Mouse (Mus musculus): ENCODE measurements at regions not wholly inside any gene's neighbourhood (a gene's known extent, or its start where the extent isn't known, plus 50 kb on each side); places are given as distances from the start of the nearest gene placed in this dataset.
"Not testable (repeated sequence)": the region's sequence is repeated elsewhere in the genome, so short reads cannot be mapped to it uniquely, and the experiment has no call there.

DNA sequence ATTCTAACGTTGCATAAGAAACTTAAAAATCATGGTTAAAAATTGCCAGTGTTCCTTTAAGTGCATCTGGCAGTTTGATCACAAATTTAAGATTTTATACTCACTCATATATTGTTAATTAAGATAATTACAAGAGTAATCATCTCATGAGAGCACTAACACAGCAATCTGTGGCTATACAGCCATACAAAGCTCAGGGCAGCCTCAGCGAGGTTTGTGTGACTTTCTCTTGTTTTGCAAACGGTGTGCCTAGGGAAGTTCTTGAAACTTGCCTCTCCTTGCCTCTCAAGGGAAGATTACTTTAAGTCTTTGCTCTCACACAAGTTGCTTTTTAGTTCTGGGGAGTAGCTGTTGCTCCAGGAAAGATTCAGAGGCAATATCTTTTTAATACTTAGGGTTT lies 58.1 kb upstream of the Slc1a4 start:
- DNase-seq (ENCODE audit: low read depth), result no peak

DNA sequence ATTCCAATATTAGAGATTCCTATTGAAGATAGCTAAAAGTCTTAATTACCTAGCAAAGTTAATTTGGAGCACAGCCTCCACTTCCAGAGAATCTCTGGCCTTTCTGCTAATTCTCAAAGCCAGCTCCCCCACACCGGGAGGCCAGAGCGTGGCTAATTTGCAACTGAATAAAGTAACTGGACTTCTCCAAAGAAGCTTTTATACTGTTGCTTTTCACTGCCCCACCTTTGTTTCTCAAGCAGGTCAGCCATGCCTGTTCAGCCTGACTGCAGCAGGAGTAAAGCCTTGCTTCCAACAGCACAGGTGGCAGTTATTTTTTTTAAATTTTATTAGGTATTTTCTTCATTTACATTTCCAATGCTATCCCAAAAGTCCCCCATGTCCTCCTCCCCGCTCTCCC lies 60.8 kb upstream of the Slc1a4 start:
- DNase-seq (ENCODE audit: low read depth), result not testable (repeated sequence)

DNA sequence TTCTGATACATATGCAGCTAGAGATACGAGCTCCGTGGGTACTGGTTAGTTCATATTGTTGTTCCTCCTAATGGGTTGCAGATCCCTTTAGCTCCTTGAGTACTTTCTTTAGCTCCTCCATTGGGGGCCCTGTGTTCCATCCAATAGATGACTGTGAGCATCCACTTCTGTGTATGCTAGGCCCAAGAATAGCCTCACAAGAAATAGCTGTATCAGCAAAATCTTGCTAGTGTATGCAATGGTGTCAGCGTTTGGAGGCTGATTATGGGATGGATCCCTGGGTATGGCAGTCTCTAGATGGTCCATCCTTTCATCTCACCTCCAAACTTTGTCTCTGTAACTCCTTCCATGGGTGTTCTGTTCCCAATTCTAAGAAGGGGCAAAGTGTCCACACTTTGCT lies 61.3 kb upstream of the Slc1a4 start:
- DNase-seq (ENCODE audit: low read depth), result not testable (repeated sequence)

DNA sequence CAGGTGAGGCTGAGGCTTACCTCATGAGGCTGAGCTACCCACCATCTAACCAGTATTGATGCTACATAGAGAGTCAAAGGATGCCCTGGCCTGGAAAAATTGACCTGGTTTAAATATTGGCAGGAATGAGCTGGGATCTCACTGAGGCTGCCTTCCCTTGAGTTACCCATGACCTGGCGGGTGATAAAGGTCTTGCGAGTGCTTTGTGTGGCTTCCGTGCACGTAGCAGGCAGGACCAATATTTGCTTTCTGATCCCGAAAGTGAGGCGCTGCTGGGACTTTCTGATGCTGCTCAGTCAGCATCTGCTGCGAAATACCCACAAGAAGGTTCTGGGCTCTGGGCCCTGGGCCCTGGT lies 63.3 kb upstream of the Slc1a4 start:
- no peak for DNase-seq (ENCODE audit: low read depth)

DNA sequence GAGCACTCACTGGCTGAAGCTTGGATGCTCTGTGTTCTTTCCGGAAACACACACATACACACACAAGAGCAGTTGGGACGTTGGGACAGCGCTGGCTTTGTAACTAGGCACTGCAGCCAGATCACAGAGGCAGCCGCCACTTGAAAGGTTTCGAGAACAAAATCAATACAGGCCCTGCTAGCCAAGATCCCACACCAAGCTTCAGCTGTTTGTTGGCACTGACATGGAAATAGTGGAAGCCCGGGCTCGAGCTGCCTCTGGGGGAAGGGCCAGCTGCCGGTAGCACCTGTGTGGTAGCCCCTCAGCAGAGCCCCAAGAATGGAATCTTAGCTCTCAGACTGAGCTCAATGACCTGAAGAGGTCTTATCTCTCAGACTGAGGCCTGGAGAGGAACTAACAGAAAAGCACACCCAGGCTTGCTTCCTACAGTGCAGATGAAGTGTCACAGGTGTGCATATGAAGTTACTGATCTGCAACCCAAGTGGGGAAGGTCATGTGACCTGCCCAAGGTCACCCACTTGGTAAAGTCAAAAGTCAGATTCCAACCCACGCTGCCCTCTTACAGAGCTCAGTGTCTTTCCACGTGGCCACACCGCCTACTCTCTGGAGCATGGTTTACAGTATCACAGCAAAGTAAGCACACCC lies 63.8 kb upstream of the Slc1a4 start:
- DNase-seq (ENCODE audit: low read depth), result no peak

DNA sequence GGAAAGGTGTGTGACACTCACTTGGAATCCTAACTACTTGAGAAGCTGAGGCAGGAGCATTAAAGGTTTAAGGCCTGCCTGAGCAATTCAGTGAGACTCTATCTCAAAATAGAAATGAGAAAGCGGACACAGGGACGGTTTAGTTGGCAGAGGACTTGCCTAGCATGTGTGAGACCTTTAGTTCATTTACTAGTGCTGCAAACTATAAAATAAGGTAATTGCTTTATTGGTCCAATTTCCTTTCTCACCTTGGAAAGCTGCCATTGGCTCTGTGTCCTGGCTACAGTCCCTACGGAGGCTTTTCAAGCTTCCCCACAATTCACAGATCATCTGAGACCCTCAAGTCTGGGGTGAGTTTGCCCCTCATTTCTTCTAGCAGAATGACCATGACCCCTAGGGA lies 64.4 kb upstream of the Slc1a4 start:
- DNase-seq (ENCODE audit: low read depth), result no peak

DNA sequence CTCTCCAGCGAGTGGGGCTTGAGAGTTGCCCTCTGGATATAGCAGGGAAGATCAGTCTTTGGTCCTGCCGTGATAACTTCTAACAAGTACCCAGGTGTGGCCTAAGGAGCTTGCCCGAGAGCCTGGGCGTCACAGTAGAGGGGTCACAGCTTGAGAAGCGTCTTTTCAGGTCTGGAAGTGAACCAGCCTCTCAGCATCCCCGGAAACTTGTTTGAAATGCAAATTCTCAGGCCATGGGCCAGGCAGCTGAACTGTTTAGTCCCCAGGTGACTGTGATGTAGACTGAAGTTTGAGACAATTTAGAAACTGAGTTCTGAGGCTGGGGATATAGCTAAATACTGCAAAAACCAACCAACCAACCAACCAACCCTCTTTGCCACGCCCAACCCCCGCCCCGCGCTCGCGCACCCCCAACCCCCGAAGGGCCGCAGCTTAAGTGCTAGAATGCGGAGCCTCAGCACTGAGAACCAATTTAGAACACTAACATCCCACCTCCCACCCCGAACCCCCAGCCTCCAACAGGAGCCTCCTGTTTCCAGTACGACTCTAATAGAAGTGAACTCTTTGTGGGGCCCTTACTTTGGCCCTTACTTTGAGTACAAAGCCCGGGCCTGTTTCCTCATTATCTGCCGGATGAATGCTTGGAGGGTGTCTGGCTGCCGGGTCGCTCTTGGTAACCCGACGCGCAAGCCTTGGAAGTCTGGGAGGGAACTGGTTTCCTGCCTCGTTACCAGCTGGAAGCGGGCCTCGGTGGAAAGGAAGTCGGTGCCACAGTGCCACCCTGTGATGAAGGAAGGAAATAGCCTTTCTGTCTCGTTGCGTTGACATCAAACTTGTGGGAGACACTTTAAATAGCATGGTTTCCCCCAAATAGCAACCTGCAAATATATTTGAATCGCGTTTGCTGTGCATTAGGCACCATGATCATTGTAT lies 68.1 kb upstream of the Slc1a4 start:
- DNase-seq (ENCODE audit: low read depth), result peak; percentile 55

DNA sequence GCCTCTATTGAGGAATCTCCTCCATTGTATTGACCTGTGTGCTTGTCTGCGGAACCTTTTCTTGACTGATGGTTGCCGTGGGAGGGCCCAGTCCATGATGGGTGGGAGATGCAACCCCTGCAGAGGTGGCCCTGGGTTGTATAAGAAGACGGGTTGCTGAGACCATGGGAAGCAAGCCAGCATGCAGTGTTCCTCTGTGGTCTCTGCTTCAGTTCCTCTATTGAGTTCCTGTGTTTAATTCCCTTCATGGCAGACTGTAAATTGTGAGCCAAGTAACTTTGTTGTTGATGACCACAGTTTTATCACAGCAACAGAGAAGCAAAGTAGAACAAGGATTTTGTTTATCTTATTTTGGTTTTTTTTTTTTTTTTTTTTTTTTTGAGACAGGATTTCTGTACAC lies 70.9 kb upstream of the Slc1a4 start:
- DNase-seq (ENCODE audit: low read depth), result no peak

DNA sequence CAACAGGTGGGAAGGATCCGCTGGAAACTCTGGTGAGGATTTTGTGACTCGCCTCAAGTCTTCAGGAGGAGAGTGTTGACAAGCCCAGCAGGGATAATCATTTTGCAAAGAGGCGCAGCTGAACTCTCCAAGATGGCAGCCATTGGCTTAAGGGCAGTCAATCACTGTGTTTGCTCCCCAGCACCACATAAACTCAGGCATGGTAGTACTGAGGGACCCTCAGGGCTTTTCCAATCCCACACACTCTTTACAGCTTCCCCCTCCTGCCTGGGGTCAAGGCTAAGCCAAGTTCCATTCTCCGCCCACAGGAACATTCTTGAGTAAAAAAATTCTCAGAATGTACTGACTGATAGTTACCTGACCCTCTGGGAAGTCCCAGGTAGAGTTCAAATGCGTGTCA lies 72.0 kb upstream of the Slc1a4 start:
- DNase-seq (ENCODE audit: low read depth), result no peak

DNA sequence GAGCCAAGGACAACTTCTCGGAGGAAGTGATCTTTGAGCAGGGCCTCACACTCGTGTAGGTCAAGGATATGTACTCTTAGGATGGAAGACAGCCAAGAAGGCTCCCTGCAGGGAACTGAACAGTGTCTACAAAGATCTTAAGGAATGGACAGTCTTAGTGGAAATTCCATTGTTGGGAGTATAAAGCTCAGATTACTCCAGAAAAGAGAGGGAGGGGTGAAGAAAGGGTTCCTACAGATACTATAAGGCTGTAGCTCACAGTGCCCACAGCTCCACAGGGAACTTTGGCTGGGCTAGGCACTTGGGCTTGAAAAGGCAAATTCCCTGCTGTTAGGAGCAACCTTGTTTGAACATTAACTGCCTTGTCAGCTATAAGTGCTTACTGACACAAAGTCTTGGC lies 85.6 kb upstream of the Slc1a4 start:
- DNase-seq (ENCODE audit: low read depth), result no peak

DNA sequence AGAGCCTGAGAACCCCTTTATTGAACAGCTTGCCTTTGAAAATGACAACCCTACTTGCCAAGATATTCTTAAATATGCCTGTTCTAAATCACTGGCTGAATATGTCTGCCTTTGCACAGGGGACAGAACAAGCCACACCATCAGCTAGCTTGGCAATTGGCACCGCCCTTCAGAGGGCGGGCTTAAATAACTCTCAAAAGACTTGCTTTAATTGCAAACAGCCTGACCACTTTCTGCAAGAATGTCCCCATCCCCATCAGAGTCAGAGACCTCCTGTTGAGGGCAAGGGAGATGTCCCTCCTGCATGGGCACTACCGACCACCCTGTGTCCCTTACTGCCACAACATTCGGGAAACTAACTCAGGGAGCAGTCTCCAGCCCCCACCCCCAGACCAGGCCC lies 88.4 kb upstream of the Slc1a4 start:
- DNase-seq (ENCODE audit: low read depth), result no peak

DNA sequence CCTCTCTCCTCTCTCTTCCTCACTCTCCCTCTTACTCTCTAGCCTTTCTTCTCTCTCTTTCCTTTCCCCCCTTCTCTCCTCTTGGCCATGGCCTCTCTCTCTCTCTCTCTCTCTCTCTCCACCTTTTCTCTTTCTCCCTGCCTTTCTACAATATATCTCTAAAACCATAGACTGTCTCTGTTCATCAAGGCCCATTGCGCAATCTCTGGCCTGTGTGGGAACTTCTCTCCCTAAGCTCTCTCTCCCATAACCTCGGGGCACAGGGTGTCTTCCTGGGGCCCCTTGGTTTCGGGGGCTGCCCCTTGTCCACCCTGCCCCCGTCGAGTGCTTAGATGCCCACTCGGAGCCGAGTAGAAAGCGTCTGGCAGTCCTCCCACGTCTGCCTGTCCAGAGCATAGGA lies 103.5 kb upstream of the Slc1a4 start:
- no peak for DNase-seq (ENCODE audit: low read depth)

DNA sequence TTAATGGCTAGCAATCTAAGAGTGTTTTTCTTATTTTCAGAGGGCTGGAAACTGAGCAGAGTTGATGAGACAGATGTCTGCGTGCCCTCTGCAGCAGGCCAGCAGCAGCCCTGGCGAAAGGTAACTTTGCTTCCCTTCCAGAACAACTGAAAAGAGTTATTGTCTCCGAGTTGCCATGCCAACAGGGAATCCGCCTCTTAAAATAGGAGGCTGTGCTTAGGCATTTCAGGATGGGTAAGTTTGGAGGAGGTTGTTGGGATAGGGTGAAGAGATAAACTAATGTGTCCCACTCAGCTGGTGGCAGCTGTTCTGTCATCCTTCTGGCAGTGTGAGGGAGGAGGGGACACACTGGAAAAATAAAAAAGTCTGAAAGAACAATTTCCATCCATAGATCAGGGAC lies 100.6 kb upstream of the Sertad2 start:
- no peak for DNase-seq (ENCODE audit: low read depth)

DNA sequence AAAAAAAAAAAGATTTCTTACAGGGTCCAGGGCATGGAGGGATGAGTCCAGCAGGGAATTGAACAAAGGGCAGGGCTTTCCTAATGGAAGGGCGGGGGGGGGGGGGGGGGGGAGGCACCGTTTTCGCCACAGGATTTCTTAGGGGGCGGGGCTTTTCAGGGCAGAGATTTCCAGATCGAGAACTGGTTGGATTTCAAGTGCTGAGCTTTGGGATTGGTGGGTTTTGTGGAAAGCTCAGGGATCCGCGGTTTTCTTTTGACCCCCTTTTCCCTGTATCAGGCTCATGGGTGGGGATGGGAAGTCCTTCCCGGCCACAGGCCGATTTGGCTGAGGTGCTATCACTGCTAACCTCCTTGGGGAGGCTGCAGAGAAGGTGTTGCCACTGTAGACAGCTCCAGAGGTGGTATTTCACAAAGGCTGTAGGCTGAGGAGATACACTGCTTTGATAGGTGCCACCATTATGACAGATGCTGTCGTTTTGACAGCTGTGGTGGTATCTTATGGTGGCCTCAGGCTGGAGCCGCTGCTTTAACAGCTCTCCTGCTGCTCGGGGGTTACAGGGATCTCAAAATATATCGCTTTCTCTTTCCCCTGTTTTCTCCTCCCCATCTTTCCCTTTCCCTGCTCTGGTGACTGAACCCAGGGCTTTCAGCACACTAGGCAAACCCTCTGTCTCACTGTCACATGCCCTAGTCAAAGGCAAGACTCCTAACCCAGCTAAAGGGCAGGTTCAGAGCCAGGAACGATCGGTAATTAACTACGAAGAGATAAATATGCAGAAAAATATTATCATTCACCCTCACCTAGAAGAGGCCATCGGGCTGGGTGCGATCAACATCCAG lies 97.8 kb upstream of the Sertad2 start:
- DNase-seq (ENCODE audit: low read depth), result no peak

DNA sequence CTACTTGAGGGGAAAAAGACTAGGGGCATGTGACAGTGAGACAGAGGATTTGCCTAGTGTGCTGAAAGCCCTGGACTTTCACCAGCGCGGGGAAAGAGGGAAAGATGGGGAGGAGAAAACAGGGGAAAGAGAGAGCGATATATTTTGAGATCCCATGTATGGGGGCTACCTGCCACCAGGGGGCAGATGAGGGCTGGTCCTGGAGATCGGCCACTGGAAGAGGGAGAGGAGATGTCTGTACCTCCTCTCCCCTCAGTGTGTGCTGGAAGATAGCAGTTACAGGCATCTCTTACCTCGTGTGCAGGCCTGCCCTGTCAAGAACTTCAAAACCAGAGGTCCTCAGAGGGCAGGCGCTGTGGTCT lies 97.2 kb upstream of the Sertad2 start:
- DNase-seq (ENCODE audit: low read depth), result peak; percentile 79

DNA sequence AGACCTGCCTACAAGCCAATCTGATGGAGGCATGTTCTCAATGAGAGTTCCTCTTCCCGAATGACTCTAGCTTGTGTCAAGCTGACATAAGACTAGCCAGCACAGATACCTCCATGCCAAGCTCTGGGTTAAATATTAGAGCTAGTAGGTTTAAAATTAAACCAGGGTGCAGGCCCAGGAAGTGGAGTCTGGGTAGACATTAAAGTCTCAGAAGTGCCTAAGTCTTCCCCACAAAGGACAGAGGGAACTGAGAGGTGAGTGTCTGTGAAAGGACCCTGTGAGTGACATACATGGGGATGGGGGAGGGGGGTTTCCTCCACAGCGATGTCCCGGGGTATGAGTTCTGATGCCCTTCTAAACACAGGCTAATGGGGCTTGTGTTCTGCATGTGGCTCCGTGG lies 90.2 kb upstream of the Sertad2 start:
- DNase-seq (ENCODE audit: low read depth), result no peak

DNA sequence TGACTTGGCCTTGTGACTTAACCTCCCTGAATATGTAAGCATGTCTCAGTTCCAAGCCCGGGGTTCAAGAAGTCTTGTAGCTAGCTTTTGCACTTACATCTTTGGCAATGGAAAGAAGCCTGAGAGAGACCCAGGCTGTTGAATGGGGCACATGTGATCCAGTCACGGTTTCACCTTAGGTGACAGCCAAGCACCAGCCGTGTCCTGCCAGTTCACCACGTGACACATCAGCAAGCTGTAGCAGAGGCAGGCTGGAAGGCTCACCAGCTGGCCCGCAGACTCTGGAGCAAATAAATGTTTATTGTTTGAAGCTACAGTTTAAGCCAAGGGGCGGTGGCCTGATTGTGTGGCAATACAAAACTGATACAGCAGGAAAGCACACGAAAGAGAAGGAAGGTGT lies 89.3 kb upstream of the Sertad2 start:
- no peak for DNase-seq (ENCODE audit: low read depth)

DNA sequence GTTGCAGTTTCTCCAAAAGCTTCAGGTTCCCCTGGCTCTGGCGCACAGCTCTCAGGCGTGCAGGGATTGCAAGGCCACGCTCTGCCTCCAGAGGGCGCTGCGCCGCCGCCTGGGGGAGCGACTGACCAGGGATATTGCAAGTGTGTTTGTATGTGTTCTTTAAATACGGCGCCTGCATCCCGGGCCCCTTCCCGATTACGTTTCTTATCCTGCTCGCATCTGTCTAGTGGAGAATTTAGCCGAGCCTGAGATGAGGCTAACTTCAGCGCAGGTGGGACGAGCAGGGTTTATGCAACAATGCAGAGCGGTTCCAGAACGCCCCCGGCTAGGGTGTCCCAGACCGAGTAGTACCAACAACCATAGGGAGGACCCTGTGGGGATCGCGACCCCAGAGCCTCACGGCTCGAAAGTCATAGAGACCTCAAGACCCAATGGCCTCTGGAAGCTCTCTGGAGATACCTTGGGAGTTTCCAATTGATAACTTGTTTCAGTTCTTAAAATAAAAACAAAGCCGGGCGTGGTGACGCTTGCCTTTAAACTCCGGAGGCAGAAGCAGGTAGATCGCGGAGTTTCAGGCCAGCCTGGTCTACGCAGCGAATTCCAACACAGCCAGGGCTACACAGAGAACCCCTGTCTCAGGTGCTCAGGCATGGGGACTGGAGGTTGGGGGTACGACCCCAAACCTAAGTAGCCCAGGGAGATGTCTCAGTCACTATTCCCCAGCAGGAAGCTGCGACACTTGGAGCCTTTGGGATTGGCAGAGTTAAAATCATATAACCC lies 87.8 kb upstream of the Sertad2 start:
- peak; percentile 88 for DNase-seq (ENCODE audit: low read depth)

DNA sequence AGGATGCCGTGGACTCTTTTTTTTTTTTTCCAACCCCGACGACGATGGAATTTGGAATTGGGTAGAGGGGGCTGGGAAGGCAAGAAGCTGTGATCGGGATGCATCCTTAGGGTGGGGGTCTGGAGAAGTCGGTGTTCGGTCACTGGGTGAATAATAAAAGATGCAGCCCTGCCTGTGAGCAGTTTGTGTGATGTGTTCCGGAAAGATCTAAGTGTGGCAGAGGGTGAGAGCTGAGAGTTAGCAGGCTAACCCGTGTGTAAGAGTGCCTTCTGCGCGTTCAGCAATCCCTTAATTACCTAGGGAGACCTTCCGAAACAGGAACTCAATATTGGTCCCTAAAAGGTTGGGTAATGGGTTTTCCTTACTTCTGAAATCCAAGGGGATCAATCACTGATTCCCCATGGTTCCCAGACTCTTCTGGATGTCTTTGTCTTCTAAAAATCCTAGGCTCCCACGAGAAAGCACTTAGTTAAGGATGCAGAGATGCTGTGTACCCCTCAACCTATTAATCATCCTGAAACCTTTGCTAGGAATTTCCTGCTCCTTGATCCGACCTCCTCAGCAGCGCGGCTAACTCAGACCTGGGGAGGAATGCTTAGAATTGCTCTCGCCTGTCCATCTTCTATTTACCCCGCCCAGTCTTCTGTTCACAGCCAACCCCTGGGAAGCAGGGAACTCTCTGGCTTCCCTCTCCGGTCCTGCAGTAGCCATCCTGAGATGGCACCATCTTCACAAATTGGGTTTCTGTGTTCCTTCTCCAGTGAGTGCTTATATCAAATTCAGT lies 87.0 kb upstream of the Sertad2 start:
- no peak for DNase-seq (ENCODE audit: low read depth)

DNA sequence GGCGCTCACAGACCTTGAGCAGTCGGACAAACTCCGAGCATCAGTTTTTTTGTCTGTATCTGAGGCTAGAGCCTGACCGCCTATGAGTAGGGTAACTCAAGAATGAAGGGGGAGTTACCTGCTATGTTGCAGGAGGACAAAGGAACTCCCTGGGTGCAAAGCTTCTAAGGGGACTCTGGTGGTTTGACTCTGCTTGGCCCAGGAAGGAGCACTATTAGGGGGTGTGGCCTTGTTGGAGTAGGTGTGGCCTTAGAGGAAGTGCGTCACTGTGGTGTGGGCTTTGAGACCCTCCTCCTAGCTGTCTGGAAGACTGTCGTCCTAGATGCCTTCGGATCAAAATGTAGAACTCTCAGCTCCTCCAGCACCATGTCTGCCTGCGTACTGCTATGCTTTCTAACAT lies 83.9 kb upstream of the Sertad2 start:
- DNase-seq (ENCODE audit: low read depth), result no peak

DNA sequence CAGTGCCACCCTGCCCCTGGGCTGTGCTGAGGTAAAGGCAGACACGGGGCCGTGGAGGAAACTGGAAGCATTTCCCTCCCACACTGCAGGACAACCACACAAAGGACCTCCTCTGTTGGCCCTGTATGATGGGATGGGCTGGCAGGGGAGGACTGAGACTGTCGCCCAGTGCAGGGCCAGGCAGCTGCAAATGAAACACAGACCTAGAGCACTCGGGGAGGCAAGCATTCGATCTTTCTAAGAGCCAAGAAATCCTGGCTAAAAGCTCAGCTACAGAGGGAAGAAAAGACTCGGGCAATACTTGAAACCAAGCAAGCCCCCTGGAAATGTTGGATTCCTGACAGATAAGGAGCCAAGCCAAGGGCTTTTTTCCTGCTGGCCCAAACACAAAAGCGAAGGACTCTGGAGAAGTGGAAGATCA lies 82.5 kb upstream of the Sertad2 start:
- no peak for DNase-seq (ENCODE audit: low read depth)

Measured in induced T-regulatory cell, adult 2 months (primary cell).